Mouse (Mus musculus) heart, postnatal 0 days (tissue): Measurements from ENCODE around the gene Jph3. TPM values are rescaled to one million over a fixed set of nuclear protein-coding genes. Genes with fewer than 3 reads are reported as not detected.

Experiments
- ATAC-seq: fragments of 200-750 bp; cut with Nextera tagmentation; 2 replicates; pipeline ENCODE4 v1.8.0; 2017; ENCODE audit warnings: low read depth, moderate number of reproducible peaks, moderate library complexity; ENCODE audit not compliant: insufficient read depth
- DNase-seq: peaks from one replicate; pipeline ENCODE4 v3.0.0-alpha.2; 2016; ENCODE audit warnings: low spot score
- H3K27ac ChIP-seq: fragments of 300-500 bp; sonication (generic); 2 replicates; pipeline ENCODE4 v1.5.1; 2014; ENCODE audit warnings: low read depth, mild to moderate bottlenecking
- H3K27me3 ChIP-seq: fragments of 300-500 bp; sonication (generic); 2 replicates; pipeline ENCODE4 v1.6.1; 2014; ENCODE audit warnings: low read length, mixed read lengths; ENCODE audit not compliant: control insufficient read depth, insufficient read depth
- H3K36me3 ChIP-seq: fragments of 300-500 bp; sonication (generic); replicated peaks from 2 replicates; pipeline ENCODE4 v1.6.1; 2014; ENCODE audit warnings: low read length, mixed read lengths; ENCODE audit not compliant: control insufficient read depth, insufficient read depth
- H3K4me1 ChIP-seq: fragments of 300-500 bp; sonication (generic); 2 replicates; pipeline ENCODE4 v1.6.1; 2014; ENCODE audit warnings: antibody characterized with exemption; ENCODE audit not compliant: control insufficient read depth, insufficient read depth
- H3K4me2 ChIP-seq: fragments of 300-500 bp; sonication (generic); 2 replicates; pipeline ENCODE4 v1.6.1; 2014; ENCODE audit warnings: low read depth, mild to moderate bottlenecking, low read length, moderate library complexity
- H3K4me3 ChIP-seq: fragments of 300-500 bp; sonication (generic); 2 replicates; pipeline ENCODE4 v1.5.1; 2014; ENCODE audit warnings: low read depth, low read length
- H3K9ac ChIP-seq: fragments of 300-500 bp; sonication (generic); replicated peaks from 2 replicates; pipeline ENCODE4 v1.6.1; 2014; ENCODE audit warnings: low read depth, low read length, mixed read lengths
- H3K9me3 ChIP-seq: fragments of 300-500 bp; sonication (generic); replicated peaks from 2 replicates; pipeline ENCODE4 v1.6.1; 2016; ENCODE audit warnings: low read length; ENCODE audit not compliant: control insufficient read depth
- CTCF ChIP-seq: IDR thresholded peaks from 2 replicates; pipeline ENCODE4 v1.5.1; 2016; ENCODE audit warnings: antibody characterized with exemption, control low read depth, low read depth
- EP300 ChIP-seq: IDR thresholded peaks from 2 replicates; pipeline ENCODE4 v1.6.1; 2016; ENCODE audit warnings: antibody characterized with exemption, low read depth
- WGBS: fragments of 180-500 bp; shearing (Covaris S2); extraction: QIAGEN DNeasy Blood & Tissue Kit; methylation state at CpG from one replicate; pipeline ENCODE4 v1.1.7; 2014; 5-methylcytosine and 5-hydroxymethylcytosine counted together
- polyA plus RNA-seq: library from polyadenylated mRNA; unstranded; fragments of >200 nt; fragmentation: Nextera tagmentation; extraction: Ambion mirVana; gene quantifications from 2 replicates; pipeline ENCODE4 v1.2.1, GENCODE M21; 2015
- total RNA-seq: library from RNA; depleted of rRNA; stranded (reverse); fragments of >200 nt; gene quantifications from 2 replicates; pipeline ENCODE4 v1.2.3, GENCODE M21; 2014; ENCODE audit warnings: low replicate concordance

Jph3 gene
- total and polyA plus RNA-seq, 2 experiments from 2014 or later: 0.03 TPM; not detected in 1

DNA sequence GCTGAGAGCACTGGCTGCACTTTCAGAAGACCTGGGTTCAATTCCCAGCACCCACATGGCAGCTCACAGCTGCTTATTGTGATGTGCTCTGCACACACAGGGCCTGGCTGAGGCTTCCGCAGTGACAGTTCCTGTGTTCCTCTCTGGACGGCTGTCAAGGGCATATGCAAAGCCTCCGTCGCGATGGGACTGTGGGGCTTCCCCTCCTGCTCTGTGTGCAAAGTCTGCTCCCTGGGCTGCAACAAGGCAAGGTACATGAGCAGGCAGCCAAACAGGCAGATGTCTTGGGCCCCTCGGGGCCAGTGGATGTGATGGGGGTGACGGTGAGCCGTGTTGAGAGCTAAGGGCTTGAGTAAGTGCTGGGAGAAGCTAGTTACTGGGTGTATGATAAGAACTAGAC lies 59.4 kb downstream of the Jph3 start:
- Histone ChIP-seq H3K4me2 (no peak overlapping the region), H3K4me1 (peaks cover 17% of the 10 kb centered on the region), H3K4me3 (no peak overlapping the region), H3K27me3 (no peaks in the 10 kb centered on the region), H3K9ac (no peak overlapping the region), H3K36me3 (no peaks in the 10 kb centered on the region), H3K9me3 (no peaks in the 10 kb centered on the region), H3K27ac (no peak overlapping the region)
- ATAC-seq: no peak
- TF ChIP-seq CTCF (no peak), EP300 (no peak)
- WGBS: 65% methylated on average over 8 of the region's 8 CpGs
- no peak for DNase-seq

DNA sequence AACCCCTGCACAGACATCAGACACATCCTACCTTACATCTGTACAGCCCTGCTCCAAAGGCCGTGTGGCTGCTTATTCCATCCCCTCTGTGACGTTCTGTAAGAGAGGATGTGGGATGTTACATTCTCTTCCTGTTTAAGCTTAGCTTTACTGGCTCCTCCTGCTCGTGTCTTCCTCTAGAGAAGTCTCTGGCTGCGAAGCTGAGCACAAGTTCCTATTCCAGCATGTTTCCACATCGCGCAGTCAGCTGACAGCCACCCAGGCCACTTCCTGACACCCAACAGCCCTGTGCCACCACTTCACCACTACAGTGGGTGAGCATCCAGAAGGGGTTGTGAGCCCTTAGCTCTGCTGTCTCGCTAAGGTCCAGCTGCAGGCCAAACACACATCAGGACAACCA lies 62.7 kb downstream of the Jph3 start:
- no peak overlapping the region for H3K4me2 ChIP-seq
- 60% methylated on average over 7 of the region's 7 CpGs for WGBS
- H3K9ac ChIP-seq: no peak overlapping the region
- no peaks in the 10 kb centered on the region for H3K27me3 ChIP-seq
- 0 out of 2 replicates have a peak, but pooled peaks cover 3% of the 10 kb centered on the region for H3K4me1 ChIP-seq
- ATAC-seq (no peak), DNase-seq (peak; percentile 36)
- no peak for TF ChIP-seq EP300
- no peak for TF ChIP-seq CTCF
- no peaks in the 10 kb centered on the region for H3K9me3 ChIP-seq
- peaks cover 16% of the 10 kb centered on the region; the same call in 1 of the 2 replicates for H3K36me3 ChIP-seq
- H3K4me3 ChIP-seq: no peak overlapping the region
- peak overlapping the region; percentile 32; the same call in 1 of the 2 replicates for H3K27ac ChIP-seq

- no peak overlapping the region for H3K4me2 ChIP-seq
- 44% methylated on average over 4 of the region's 4 CpGs for WGBS
- H3K27ac ChIP-seq: peak overlapping the region; percentile 32; the same call in 1 of the 2 replicates
These were observed 63.2 kb downstream of the Jph3 start for GRCm38 (mm10) chr8:121792627-121793026.

DNA sequence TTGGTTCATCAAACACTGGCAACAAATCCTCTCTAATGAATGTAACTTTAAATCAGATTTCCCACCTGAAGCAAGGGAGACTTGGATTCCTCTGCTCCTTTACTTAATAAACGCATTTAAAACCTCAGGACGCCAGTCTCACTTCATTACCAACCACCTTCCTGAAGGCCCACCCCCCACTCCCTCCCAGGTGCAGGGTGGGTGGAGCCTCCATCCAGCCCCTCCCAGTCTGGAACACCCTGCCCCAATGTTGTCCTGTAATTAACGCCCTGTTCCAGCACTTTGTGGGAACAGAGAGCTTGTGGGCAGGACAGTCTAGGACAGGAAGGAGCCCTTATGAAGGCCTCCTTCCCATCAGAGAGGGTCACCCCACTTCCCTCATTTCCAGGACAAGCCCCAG lies 64.7 kb downstream of the Jph3 start:
- no peak overlapping the region for H3K4me3 ChIP-seq
- WGBS: 63% methylated on average over 3 of the region's 3 CpGs
- no peaks in the 10 kb centered on the region for H3K9me3 ChIP-seq
- H3K4me1 ChIP-seq: 0 out of 2 replicates have a peak, but pooled peaks cover 3% of the 10 kb centered on the region
- H3K9ac ChIP-seq: no peak overlapping the region; the same call in 1 of the 2 replicates
- H3K27me3 ChIP-seq: no peaks in the 10 kb centered on the region
- H3K36me3 ChIP-seq: peaks cover 20% of the 10 kb centered on the region
- DNase-seq: no peak
- no peak overlapping the region for H3K4me2 ChIP-seq
- H3K27ac ChIP-seq: no peak overlapping the region
- ATAC-seq: no peak
- TF ChIP-seq CTCF (no peak), EP300 (no peak)

More at GRCm38 (mm10) chr8:121792627-121793026, 63.2 kb downstream of the Jph3 start:
- Histone ChIP-seq H3K36me3 (peaks cover 16% of the 10 kb centered on the region; the same call in 1 of the 2 replicates), H3K27me3 (no peaks in the 10 kb centered on the region), H3K4me3 (no peak overlapping the region), H3K9ac (no peak overlapping the region), H3K9me3 (no peaks in the 10 kb centered on the region), H3K4me1 (no peaks in the 10 kb centered on the region)
- ATAC-seq: no peak
- DNase-seq: no peak
- TF ChIP-seq EP300 (no peak), CTCF (no peak)

DNA sequence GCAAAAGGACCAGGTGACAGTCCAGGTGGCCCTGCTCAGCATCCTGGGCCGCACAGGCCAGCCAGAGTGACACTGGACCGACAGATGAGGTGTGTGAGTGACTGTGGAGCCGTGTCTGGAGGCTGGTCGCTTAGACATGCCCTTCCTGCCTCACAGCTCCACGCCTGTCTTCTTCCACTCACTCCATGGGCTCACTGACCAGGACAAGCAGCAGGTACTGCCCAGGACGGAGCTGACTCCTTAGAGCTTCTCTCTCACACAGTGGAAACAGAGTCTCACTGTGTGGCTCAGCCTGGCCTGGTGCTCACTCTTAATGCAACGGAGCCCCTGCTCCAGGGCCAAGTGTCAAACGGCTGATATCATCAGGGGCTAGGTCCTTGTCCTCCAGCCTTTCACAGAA lies 66.0 kb downstream of the Jph3 start:
- TF ChIP-seq EP300 (no peak), CTCF (no peak)
- 83% methylated on average over 8 of the region's 8 CpGs for WGBS

DNA sequence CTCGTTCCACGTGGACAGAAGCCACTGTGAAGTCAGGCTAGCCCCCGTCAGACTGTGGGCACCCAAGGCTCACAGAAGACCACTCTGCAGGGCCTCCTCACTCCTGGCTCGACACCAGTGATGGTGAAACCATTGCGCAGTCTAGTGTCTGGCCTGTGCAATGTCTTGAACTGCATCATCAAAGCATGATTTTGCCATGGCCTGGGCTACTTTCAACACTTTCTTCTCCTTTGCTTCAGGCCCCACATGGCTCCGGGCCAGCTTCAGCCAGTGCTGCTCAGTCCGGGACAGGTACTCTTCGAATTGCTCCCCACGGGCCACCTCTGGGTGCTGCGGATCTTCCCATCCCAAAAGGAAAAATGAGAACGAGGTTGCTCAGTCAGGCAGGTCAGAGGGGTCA lies 67.0 kb downstream of the Jph3 start:
- WGBS: 85% methylated on average over 11 of the region's 11 CpGs
- Histone ChIP-seq H3K27ac (no peak overlapping the region), H3K4me1 (peaks cover 8% of the 10 kb centered on the region; the same call in 1 of the 2 replicates), H3K36me3 (peaks cover 31% of the 10 kb centered on the region), H3K9me3 (no peaks in the 10 kb centered on the region), H3K9ac (no peak overlapping the region), H3K27me3 (no peaks in the 10 kb centered on the region), H3K4me3 (no peak overlapping the region), H3K4me2 (no peak overlapping the region)
- TF ChIP-seq EP300 (no peak), CTCF (no peak)
- no peak for DNase-seq
- ATAC-seq: no peak

More for the DNA sequence above, 66.0 kb downstream of the Jph3 start:
- Histone ChIP-seq H3K36me3 (peaks cover 31% of the 10 kb centered on the region), H3K9me3 (no peaks in the 10 kb centered on the region), H3K9ac (no peak overlapping the region), H3K4me2 (no peak overlapping the region), H3K4me3 (no peak overlapping the region), H3K27ac (no peak overlapping the region), H3K27me3 (no peaks in the 10 kb centered on the region), H3K4me1 (0 out of 2 replicates have a peak, but pooled peaks cover 3% of the 10 kb centered on the region)
- DNase-seq: no peak
- no peak for ATAC-seq
